10 mouse cellular contexts compared by ENCODE assay signal in genomic region chr2:30626058-30626675, GRCm38 (mm10). TPM values are rescaled to one million over a fixed set of nuclear protein-coding genes. Genes with fewer than 3 reads are reported as not detected.
DNase-seq lines count a peak whose midpoint lies in the region; ATAC-seq and TF ChIP-seq lines count a peak whose summit lies in the region.
"Had no signal": no experiment of that assay in that cellular context is flagged by ENCODE, and none has a peak within 500 bp of the region (broad histone marks: within the 10 kb centered on the region; RNA-seq: fewer than 3 reads in every experiment).

No protein-coding gene starts in this region.

- WGBS in heart, postnatal 0 days, result 58% methylated on average over 17 of the region's 17 CpGs
- WGBS in lung, embryonic 16.5 days, result 53% methylated on average over 17 of the region's 17 CpGs

- no peak for DNase-seq in heart, postnatal 0 days (ENCODE audit: low spot score)
- no peak for DNase-seq in heart, postnatal 14 days
- peak; percentile 15 to 24 for DNase-seq in spleen, adult 18-20 months
- no peak for DNase-seq in spleen, postnatal 14 days (ENCODE audit: low spot score in 2 of 2)
- peak; percentile 43 for DNase-seq in thymus, postnatal 25 days
- no peak for DNase-seq in cerebellum, adult 9-11 months
- no peak for DNase-seq in cerebellum, adult 8-10 months
- DNase-seq: adrenal gland, postnatal 25 days had no signal

- no peaks in the 10 kb centered on the region for H3K36me3 ChIP-seq in heart, postnatal 0 days (replicated peaks; ENCODE audit: control insufficient read depth, insufficient read depth, low read length)
- no peaks in the 10 kb centered on the region for H3K36me3 ChIP-seq in lung, embryonic 16.5 days (ENCODE audit: control insufficient read depth, insufficient read depth, low read length)
- H3K36me3 ChIP-seq: limb, embryonic 15.5 days had no signal

- TF ChIP-seq CTCF in heart, postnatal 0 days (IDR thresholded peaks at IDR 0.05; ENCODE audit: low read depth), result no peak

- peak overlapping the region; percentile 43; the same call in 1 of the 2 replicates for H3K27ac ChIP-seq in heart, postnatal 0 days (ENCODE audit: low read depth)
- H3K27ac ChIP-seq in lung, embryonic 16.5 days (ENCODE audit: low read length), result peak overlapping the region; percentile 12; the same call in 1 of the 2 replicates
- H3K27ac ChIP-seq: limb, embryonic 15.5 days had no signal

- no peaks in the 10 kb centered on the region for H3K27me3 ChIP-seq in heart, postnatal 0 days (ENCODE audit: control insufficient read depth, insufficient read depth, low read length)
- H3K27me3 ChIP-seq in lung, embryonic 16.5 days (ENCODE audit: control insufficient read depth, insufficient read depth, low read depth, low read length), result no peaks in the 10 kb centered on the region
- H3K27me3 ChIP-seq: limb, embryonic 15.5 days had no signal

- H3K4me2 ChIP-seq in heart, postnatal 0 days (ENCODE audit: low read depth, low read length), result peak overlapping the region; percentile 13; the same call in 1 of the 2 replicates
- no peak overlapping the region for H3K4me2 ChIP-seq in lung, embryonic 16.5 days (ENCODE audit: low read depth, low read length)
- H3K4me2 ChIP-seq: limb, embryonic 15.5 days had no signal

- no peaks in the 10 kb centered on the region for H3K9me3 ChIP-seq in heart, postnatal 0 days (replicated peaks; ENCODE audit: control insufficient read depth, low read length)
- H3K9me3 ChIP-seq in lung, embryonic 16.5 days (ENCODE audit: control insufficient read depth, low read length), result no peaks in the 10 kb centered on the region
- H3K9me3 ChIP-seq: limb, embryonic 15.5 days had no signal

- intact Hi-C loops in heart, postnatal 14 days (cut with DNase I), result no loop called here

- ATAC-seq in heart, postnatal 0 days (ENCODE audit: insufficient read depth, low read depth), result no peak
- ATAC-seq in lung, embryonic 16.5 days (ENCODE audit: low read depth), result peak; percentile 56

- TF ChIP-seq EP300 in heart, postnatal 0 days (IDR thresholded peaks at IDR 0.05; ENCODE audit: low read depth), result no peak

- no peak overlapping the region for H3K4me3 ChIP-seq in heart, postnatal 0 days (ENCODE audit: low read depth, low read length)
- no peak overlapping the region for H3K4me3 ChIP-seq in lung, embryonic 16.5 days (ENCODE audit: low read length)
- H3K4me3 ChIP-seq: limb, embryonic 15.5 days had no signal

- H3K9ac ChIP-seq in heart, postnatal 0 days (replicated peaks; ENCODE audit: low read depth, low read length), result no peak overlapping the region
- H3K9ac ChIP-seq in lung, embryonic 16.5 days (ENCODE audit: low read length), result no peak overlapping the region
- H3K9ac ChIP-seq: limb, embryonic 15.5 days had no signal

- H3K4me1 ChIP-seq in heart, postnatal 0 days (ENCODE audit: control insufficient read depth, insufficient read depth), result no peaks in the 10 kb centered on the region
- peaks cover 3% of the 10 kb centered on the region; the same call in 1 of the 2 replicates for H3K4me1 ChIP-seq in lung, embryonic 16.5 days (replicated peaks; ENCODE audit: control insufficient read depth, insufficient read depth, low read length)

RNA-seq across cellular contexts. Expression of gene Cstad, which starts 31.3 kb away (rescaled TPM):
- total RNA-seq in heart, postnatal 0 days (2014; rRNA removed; ENCODE audit: low replicate concordance), result not detected in 2 replicates
- polyA plus RNA-seq in heart, postnatal 0 days (2015; fragmentation: Nextera tagmentation; extraction: Ambion mirVana), result 3.1 and 3.6 TPM in 2 replicates
- total RNA-seq in heart, postnatal 14 days (2021), result 1 to 10 TPM; 1.8 to 3.9 TPM
- polyA plus RNA-seq in lung, embryonic 16.5 days (2015; fragmentation: Nextera tagmentation; extraction: Ambion mirVana), result 0.69 and 1.6 TPM in 2 replicates

Comparison
In these comparisons a context has a peak if more than half of its experiments do, and no peak if none do; other contexts are left out.
1. DNase-seq: peak in spleen, adult 18-20 months (2 of 2) and thymus, postnatal 25 days (single experiment); none in heart, postnatal 0 days (single experiment), heart, postnatal 14 days (0 of 2), spleen, postnatal 14 days (0 of 2), cerebellum, adult 9-11 months (single experiment) and cerebellum, adult 8-10 months (single experiment).